Mouse (Mus musculus) lung, adult 2 months (tissue): Measurements from ENCODE around the gene Trim28. TPM values are rescaled to one million over a fixed set of nuclear protein-coding genes. Genes with fewer than 3 reads are reported as not detected.

Experiments used
- DNase-seq: peaks from one replicate; pipeline ENCODE4 v3.0.0; 2022
- H3K4me1 ChIP-seq: fragments of 200-500 bp; 2 replicates; pipeline ENCODE4 v1.6.1; 2011; ENCODE audit warnings: low read length; ENCODE audit not compliant: control insufficient read depth, insufficient read depth
- H3K4me3 ChIP-seq: fragments of 200-500 bp; replicated peaks from 2 replicates; pipeline ENCODE3; 2011; ENCODE audit warnings: low read depth, mild to moderate bottlenecking, control low read depth, low read length; ENCODE audit errors: extremely low read depth
- CTCF ChIP-seq: fragments of 200-500 bp; IDR thresholded peaks from 2 replicates; pipeline ENCODE4 v1.5.1; 2011; ENCODE audit warnings: mild to moderate bottlenecking, low read length, control low read depth; ENCODE audit not compliant: insufficient read depth
- POLR2A ChIP-seq: fragments of 200-500 bp; IDR thresholded peaks from 2 replicates; pipeline ENCODE4 v1.6.1; 2011; ENCODE audit warnings: low read depth, mild to moderate bottlenecking, control low read depth, low read length, borderline replicate concordance; ENCODE audit errors: extremely low read depth
- WGBS: fragments of 180-500 bp; shearing (Covaris S2); methylation state at CpG from one replicate; pipeline ENCODE4 v1.1.7; 2018; 5-methylcytosine and 5-hydroxymethylcytosine counted together
- polyA plus RNA-seq: library from polyadenylated mRNA; depleted of rRNA; stranded (reverse); fragments of >200 nt; gene quantifications from 2 replicates; pipeline ENCODE4 v1.2.3, GENCODE M21; 2012; rRNA removed

The Trim28 gene
- 170 and 214 TPM in 2 replicates for polyA plus RNA-seq

DNA sequence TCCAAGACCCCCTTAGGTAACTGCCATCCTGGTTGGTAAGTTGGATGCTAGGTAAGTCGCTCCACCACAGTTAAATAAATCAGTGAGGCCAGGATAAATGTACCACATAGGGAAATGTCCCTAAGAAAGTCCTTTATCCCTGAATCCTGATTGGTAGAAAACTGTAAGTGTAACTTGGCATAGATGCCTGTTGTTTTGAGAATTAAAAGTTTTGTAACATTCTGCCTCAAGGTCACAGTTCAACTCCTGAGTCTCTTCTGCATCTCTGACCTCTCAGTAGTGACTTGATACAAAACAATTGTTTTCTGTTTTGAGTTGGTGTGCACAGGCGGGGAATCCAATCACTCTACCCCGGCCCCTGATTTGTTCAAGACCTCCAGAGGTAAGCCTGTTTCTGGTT lies at the start of gene Trim28:
Trim28 (plus strand) TSS at position 264 of the 400 bp plus-strand sequence.
- WGBS: 88% methylated on average over 3 of the region's 3 CpGs
- no peak within 1 kb of the TSS for H3K4me3 ChIP-seq
- H3K4me1 ChIP-seq: no peaks in the 10 kb centered on the region
- TF ChIP-seq POLR2A: no peak
- no peak for TF ChIP-seq CTCF
- no peak for DNase-seq

DNA sequence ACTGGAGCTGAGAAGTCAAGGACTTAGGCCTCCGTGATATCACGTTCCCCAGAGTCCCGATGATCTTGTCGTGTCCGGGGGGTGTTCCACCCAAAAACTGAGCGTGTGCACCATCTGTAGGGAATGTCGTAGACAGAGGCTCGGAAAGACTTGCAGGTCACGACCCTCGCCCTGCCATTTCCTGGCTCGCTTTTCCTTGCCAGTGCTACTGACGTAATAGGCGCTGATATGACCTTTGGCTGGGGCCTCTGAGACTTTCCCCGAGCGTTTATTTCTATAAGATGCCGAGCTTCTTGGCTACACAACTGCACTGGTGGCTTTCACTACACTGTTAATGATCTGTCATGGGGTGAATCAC lies 49.1 kb upstream of the Trim28 start:
- Histone ChIP-seq H3K4me1 (peaks cover 6% of the 10 kb centered on the region; the same call in 1 of the 2 replicates), H3K4me3 (peak overlapping the region; percentile 85)
- no peak for DNase-seq
- TF ChIP-seq POLR2A (no peak), CTCF (no peak)
- 3% methylated on average over 16 of the region's 16 CpGs for WGBS

DNA sequence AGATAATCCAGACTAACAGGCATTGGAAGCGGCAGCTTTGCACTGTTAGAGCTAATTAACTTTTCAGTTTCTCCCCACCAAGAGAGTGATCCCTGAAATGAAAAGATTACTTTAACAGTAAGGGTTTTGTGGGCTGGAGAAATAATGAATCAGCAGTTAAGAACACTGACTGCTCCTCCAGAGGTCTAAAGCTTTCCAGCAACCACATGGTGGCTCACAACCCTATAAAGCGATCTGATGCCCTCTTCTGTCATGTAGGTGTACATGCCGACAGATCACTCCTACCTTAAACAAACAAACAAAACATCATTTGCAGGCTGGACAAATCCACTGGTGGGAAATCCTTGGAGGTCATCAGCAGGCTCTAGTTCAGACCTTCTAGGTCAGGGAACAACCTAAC lies 44.0 kb upstream of the Trim28 start:
- Histone ChIP-seq H3K4me1 (peaks cover 6% of the 10 kb centered on the region; the same call in 1 of the 2 replicates), H3K4me3 (no peak overlapping the region)
- no peak for DNase-seq
- WGBS: 44% methylated on average over 3 of the region's 3 CpGs
- TF ChIP-seq CTCF: no peak
- TF ChIP-seq POLR2A: no peak

DNA sequence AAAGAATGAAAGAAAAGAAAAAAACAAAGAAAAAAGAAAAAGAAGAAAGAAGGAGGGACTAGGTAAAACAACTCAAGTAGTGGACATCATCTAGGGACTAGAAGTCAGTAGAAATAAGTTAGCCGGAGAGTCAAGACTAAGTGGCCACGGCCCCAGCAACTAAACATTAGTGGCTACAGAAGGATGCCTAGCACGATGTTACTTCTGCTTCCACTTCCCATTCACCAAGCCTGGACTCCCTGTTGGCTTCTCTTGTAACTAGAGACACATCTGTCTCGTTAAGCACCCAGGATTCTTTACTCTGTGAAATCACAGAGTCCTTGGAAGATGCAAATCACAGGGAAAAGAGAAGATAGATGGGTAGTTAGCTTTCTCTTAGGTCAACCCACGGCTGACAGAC lies 41.4 kb upstream of the Trim28 start:
- no peak for TF ChIP-seq CTCF
- no peak for TF ChIP-seq POLR2A
- Histone ChIP-seq H3K4me1 (no peaks in the 10 kb centered on the region), H3K4me3 (no peak overlapping the region)
- WGBS: 62% methylated on average over 5 of the region's 5 CpGs
- DNase-seq: no peak

DNA sequence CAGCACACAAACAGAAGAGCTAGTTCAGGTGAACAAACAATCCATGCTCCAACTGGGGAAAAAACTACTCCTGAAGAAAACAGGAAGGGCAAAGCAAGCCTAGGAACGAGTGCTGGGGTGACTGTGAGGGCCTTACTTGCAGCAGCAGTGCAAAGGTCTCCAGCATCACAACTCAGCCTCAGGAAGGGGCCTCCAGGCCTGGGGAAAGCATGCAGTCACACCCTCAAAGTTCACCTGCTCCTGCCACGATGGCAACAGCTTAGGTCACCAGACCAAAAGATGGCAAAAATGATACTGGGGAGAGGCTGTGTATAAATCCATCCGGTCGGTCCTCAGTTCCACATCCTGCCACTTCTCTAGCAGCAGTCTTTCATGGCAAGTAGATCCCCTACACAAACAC lies 40.0 kb upstream of the Trim28 start:
- TF ChIP-seq CTCF (no peak), POLR2A (no peak)
- Histone ChIP-seq H3K4me1 (no peaks in the 10 kb centered on the region), H3K4me3 (no peak overlapping the region)
- DNase-seq: no peak
- WGBS: 75% methylated on average over 4 of the region's 4 CpGs

DNA sequence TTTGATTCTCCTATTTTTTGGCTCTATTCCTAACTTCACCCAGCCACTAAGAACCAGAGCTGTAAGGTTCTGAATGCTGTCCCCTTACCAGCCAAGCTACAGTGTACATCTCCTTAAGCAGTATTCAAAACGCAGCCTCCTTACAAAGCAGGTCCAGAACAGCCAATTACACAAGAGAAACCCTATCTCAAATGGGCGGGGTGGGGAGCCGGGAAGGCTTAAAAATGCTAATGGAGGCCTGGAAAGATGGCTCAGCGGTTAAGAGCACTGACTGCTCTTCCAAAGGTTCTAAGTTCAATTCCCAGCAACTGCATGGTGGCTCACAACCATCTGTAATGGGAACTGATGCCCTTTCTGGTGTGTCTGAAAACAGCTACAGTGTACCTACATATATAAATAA lies 39.2 kb upstream of the Trim28 start:
- TF ChIP-seq POLR2A (no peak), CTCF (no peak)
- no peak for DNase-seq
- 52% methylated on average over 4 of the region's 4 CpGs for WGBS
- Histone ChIP-seq H3K4me3 (no peak overlapping the region), H3K4me1 (no peaks in the 10 kb centered on the region)

DNA sequence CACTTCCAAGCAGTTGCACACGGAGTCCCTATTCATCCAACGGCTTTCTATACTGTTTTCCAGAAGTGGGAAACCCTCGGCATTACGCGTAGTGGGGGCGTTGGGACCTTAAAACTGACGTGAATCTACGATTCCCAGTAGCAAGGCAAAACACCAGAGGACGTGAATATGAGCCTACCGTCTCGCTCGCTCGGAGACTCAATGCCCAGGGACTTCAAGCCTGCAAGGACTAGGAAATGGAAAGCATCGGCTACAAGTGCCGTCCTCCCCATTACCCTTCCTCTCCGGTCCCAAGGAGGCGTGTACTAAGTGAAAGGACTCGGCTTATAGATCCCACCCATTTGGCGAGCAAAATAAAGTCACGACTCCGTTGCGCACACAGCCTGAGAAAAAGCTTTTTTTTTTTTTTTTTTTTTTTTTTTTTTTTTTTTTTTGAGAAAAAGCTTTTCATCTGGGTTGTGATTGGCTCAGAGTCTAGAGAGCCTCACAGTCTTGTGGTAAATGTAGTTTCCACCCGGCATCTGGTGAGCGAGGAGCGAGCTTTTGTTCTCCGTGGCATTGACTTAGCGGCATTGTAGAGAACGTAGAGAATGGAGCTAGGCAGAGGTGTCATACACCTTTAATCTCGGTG lies 37.3 kb upstream of the Trim28 start:
- under 1% methylated on average over 29 of the region's 29 CpGs for WGBS
- H3K4me3 ChIP-seq: peak overlapping the region; percentile 77
- peak; percentile 28 for DNase-seq
- TF ChIP-seq POLR2A: peak; percentile 80; the same call in 1 of the 2 replicates
- no peak for TF ChIP-seq CTCF
- peaks cover 5% of the 10 kb centered on the region; the same call in 1 of the 2 replicates for H3K4me1 ChIP-seq

DNA sequence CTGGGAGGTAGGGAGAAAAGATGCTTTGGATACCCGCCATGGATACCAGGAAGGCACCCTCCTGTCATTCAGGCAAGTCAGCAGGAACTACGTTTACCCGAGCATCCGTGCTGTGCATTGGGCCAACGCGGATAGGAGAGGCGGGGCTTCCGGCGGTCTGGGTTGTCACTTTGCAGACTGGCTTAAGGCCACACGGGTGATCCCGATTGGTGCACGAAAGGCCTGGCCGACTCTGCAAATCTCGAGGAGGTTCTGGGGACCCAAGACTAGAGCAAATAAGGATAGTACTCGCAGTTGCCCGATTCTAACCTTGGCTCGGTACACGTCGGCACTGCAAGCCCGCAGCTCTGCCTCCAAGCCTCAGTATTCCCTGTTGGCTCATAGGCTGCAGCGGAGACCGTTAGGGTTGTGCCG lies 33.2 kb upstream of the Trim28 start, which contains the start of gene Zfp324:
Zfp324 (plus strand) TSS at position 161 of the 414 bp plus-strand sequence.
- Histone ChIP-seq H3K4me3 (peak within 1 kb of the TSS; percentile 73), H3K4me1 (peaks cover 6% of the 10 kb centered on the region; the same call in 1 of the 2 replicates)
- DNase-seq: peak; percentile 88
- under 1% methylated on average over 23 of the region's 23 CpGs for WGBS
- TF ChIP-seq CTCF (no peak), POLR2A (peak; percentile 77)

DNA sequence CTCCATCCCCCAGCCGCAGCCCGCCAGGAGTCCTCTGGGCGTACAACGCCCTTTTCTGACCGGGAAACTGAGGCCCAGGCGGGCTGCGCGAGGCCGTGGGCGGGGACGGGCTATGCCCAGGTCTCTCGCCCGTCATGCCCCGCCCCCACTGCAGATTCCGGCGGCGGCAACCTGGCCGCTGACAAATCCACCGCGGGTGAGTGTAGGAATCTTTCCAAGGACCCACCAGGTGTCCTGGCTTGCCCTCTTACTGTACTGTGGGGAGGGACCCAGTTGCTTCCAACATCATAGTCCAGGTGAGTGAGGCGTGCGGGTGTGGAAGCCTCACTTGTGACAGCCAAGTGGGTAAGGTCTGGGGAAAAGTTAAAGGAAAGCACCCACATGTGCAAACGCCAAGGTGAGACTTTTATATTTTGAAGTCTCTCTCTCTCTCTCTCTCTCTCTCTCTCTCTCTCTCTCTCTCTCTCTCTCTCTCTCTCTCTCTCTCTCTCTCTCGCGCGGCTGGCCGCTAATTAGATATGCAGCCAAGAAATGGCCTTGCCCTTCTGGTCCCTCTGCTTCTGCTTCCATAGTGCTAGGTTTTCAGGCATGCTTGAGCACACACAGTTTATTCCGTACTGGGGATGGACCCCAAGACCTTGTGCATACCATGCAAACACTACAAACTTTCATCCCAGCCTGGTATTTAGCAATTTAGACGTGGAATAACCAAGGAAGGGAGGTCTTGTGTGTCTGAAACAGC lies 32.6 kb upstream of the Trim28 start:
- TF ChIP-seq POLR2A (no peak), CTCF (no peak)
- DNase-seq: peak; percentile 74
- H3K4me3 ChIP-seq: peak overlapping the region; percentile 73
- peaks cover 6% of the 10 kb centered on the region; the same call in 1 of the 2 replicates for H3K4me1 ChIP-seq
- WGBS: 1% methylated on average over 29 of the region's 29 CpGs
